Mouse (Mus musculus) midbrain, postnatal 0 days (tissue): Measurements from ENCODE around the gene Hist2h2aa2. TPM values are rescaled to one million over a fixed set of nuclear protein-coding genes. Genes with fewer than 3 reads are reported as not detected.

Source experiments
- ATAC-seq: fragments of 200-750 bp; cut with Nextera tagmentation; 2 replicates; pipeline ENCODE4 v1.8.0; 2017; ENCODE audit warnings: moderate number of reproducible peaks, mild to moderate bottlenecking, moderate TSS enrichment, moderate library complexity; ENCODE audit not compliant: low FRiP score
- DNase-seq: peaks from one replicate; pipeline ENCODE4 v3.0.0-alpha.2; 2015; ENCODE audit warnings: low spot score
- H3K27ac ChIP-seq: fragments of 300-500 bp; sonication (generic); 2 replicates; pipeline ENCODE4 v1.5.1; 2014; ENCODE audit warnings: low read depth, mild to moderate bottlenecking, low read length, mixed read lengths
- H3K27me3 ChIP-seq: fragments of 300-500 bp; sonication (generic); 2 replicates; pipeline ENCODE4 v1.6.1; 2014; ENCODE audit warnings: low read length, control low read depth, mixed read lengths; ENCODE audit not compliant: insufficient read depth
- H3K36me3 ChIP-seq: fragments of 300-500 bp; sonication (generic); 2 replicates; pipeline ENCODE4 v1.6.1; 2014; ENCODE audit warnings: low read length, control low read depth, mixed read lengths; ENCODE audit not compliant: insufficient read depth
- H3K4me1 ChIP-seq: fragments of 300-500 bp; sonication (generic); 2 replicates; pipeline ENCODE4 v1.6.1; 2014; ENCODE audit warnings: mild to moderate bottlenecking, control low read depth, antibody characterized with exemption, low read length, mixed read lengths; ENCODE audit not compliant: insufficient read depth
- H3K4me2 ChIP-seq: fragments of 300-500 bp; sonication (generic); 2 replicates; pipeline ENCODE4 v1.6.1; 2014; ENCODE audit warnings: low read depth, mild to moderate bottlenecking, low read length, mixed read lengths; ENCODE audit not compliant: poor library complexity, severe bottlenecking
- H3K4me3 ChIP-seq: fragments of 300-500 bp; sonication (generic); 2 replicates; pipeline ENCODE4 v1.5.1; 2014; ENCODE audit warnings: low read depth, mild to moderate bottlenecking, low read length, moderate library complexity
- H3K9ac ChIP-seq: fragments of 300-500 bp; sonication (generic); replicated peaks from 2 replicates; pipeline ENCODE4 v1.6.1; 2014; ENCODE audit warnings: mild to moderate bottlenecking, low read length, moderate library complexity, mixed read lengths; ENCODE audit not compliant: poor library complexity, severe bottlenecking
- H3K9me3 ChIP-seq: fragments of 300-500 bp; sonication (generic); 2 replicates; pipeline ENCODE4 v1.6.1; 2016; ENCODE audit warnings: low read length, control low read depth
- CTCF ChIP-seq: IDR thresholded peaks from 2 replicates; pipeline ENCODE4 v1.5.1; 2016; ENCODE audit warnings: antibody characterized with exemption, mild to moderate bottlenecking
- WGBS: fragments of 180-500 bp; shearing (Covaris S2); extraction: QIAGEN DNeasy Blood & Tissue Kit; methylation state at CpG from one replicate; pipeline ENCODE4 v1.1.7; 2014; 5-methylcytosine and 5-hydroxymethylcytosine counted together
- polyA plus RNA-seq: library from polyadenylated mRNA; unstranded; fragments of >200 nt; fragmentation: Nextera tagmentation; extraction: Ambion mirVana; gene quantifications from 2 replicates; pipeline ENCODE4 v1.2.1, GENCODE M21; 2015
- total RNA-seq: library from RNA; depleted of rRNA; stranded (reverse); fragments of >200 nt; gene quantifications from 2 replicates; pipeline ENCODE4 v1.2.3, GENCODE M21; 2014

The Hist2h2aa2 gene
- total and polyA plus RNA-seq, 2 experiments from 2014 or later: 45.6 to 1,403 TPM

- Histone ChIP-seq H3K36me3 (no peaks in the 10 kb centered on the region), H3K9me3 (no peaks in the 10 kb centered on the region), H3K9ac (no peak overlapping the region), H3K27me3 (no peaks in the 10 kb centered on the region), H3K4me1 (no peaks in the 10 kb centered on the region), H3K4me2 (no peak overlapping the region), H3K4me3 (no peak overlapping the region), H3K27ac (no peak overlapping the region)
- ATAC-seq (no peak), DNase-seq (peak; percentile 71)
- no peak for TF ChIP-seq CTCF
- WGBS: 55% methylated on average over 10 of the region's 10 CpGs
These were observed 14.7 kb upstream of the Hist2h2aa2 start for GRCm38 (mm10) chr3:96254683-96255355.

GRCm38 (mm10) chr3:96251787-96252186, 11.7 kb upstream of the Hist2h2aa2 start:
- ATAC-seq (no peak), DNase-seq (no peak)
- TF ChIP-seq CTCF: no peak
- Histone ChIP-seq H3K9me3 (no peaks in the 10 kb centered on the region), H3K36me3 (no peaks in the 10 kb centered on the region), H3K27me3 (no peaks in the 10 kb centered on the region), H3K4me3 (no peak overlapping the region), H3K27ac (no peak overlapping the region), H3K9ac (no peak overlapping the region), H3K4me1 (no peaks in the 10 kb centered on the region), H3K4me2 (no peak overlapping the region)
- 92% methylated on average over 3 of the region's 3 CpGs for WGBS

GRCm38 (mm10) chr3:96250890-96251289, 10.8 kb upstream of the Hist2h2aa2 start:
- no peak for TF ChIP-seq CTCF
- ATAC-seq: no peak
- no peak overlapping the region for H3K4me2 ChIP-seq
- WGBS: 88% methylated on average over 3 of the region's 3 CpGs
- no peaks in the 10 kb centered on the region for H3K27me3 ChIP-seq
- H3K9me3 ChIP-seq: no peaks in the 10 kb centered on the region
- DNase-seq: no peak
- H3K36me3 ChIP-seq: no peaks in the 10 kb centered on the region
- H3K27ac ChIP-seq: no peak overlapping the region
- H3K4me3 ChIP-seq: no peak overlapping the region
- H3K9ac ChIP-seq: no peak overlapping the region
- H3K4me1 ChIP-seq: no peaks in the 10 kb centered on the region

GRCm38 (mm10) chr3:96249034-96249345, 8.9 kb upstream of the Hist2h2aa2 start:
- no peak overlapping the region for H3K4me3 ChIP-seq
- no peaks in the 10 kb centered on the region for H3K27me3 ChIP-seq
- H3K27ac ChIP-seq: no peak overlapping the region
- no peaks in the 10 kb centered on the region for H3K9me3 ChIP-seq
- 0 out of 2 replicates have a peak, but pooled peaks cover 5% of the 10 kb centered on the region for H3K4me1 ChIP-seq
- 56% methylated on average over 4 of the region's 4 CpGs for WGBS
- no peak overlapping the region for H3K9ac ChIP-seq
- no peaks in the 10 kb centered on the region for H3K36me3 ChIP-seq
- H3K4me2 ChIP-seq: no peak overlapping the region
- DNase-seq (no peak), ATAC-seq (no peak)
- TF ChIP-seq CTCF: no peak

- no peak overlapping the region for H3K9ac ChIP-seq
- no peak for TF ChIP-seq CTCF
- no peak overlapping the region for H3K4me3 ChIP-seq
- 58% methylated on average over 6 of the region's 6 CpGs for WGBS
- DNase-seq (no peak), ATAC-seq (no peak)
- no peaks in the 10 kb centered on the region for H3K36me3 ChIP-seq
- H3K9me3 ChIP-seq: no peaks in the 10 kb centered on the region
- no peaks in the 10 kb centered on the region for H3K27me3 ChIP-seq
- H3K4me2 ChIP-seq: no peak overlapping the region
- 0 out of 2 replicates have a peak, but pooled peaks cover 7% of the 10 kb centered on the region for H3K4me1 ChIP-seq
- H3K27ac ChIP-seq: no peak overlapping the region
These were observed 8.3 kb upstream of the Hist2h2aa2 start for GRCm38 (mm10) chr3:96248141-96249033.
